Mouse (Mus musculus) hindbrain, embryonic 13.5 days (tissue): ENCODE measurements around the gene Ptprk. TPM values are rescaled to one million over a fixed set of nuclear protein-coding genes. Genes with fewer than 3 reads are reported as not detected.

ENCODE experiments used
- ATAC-seq: fragments of 200-750 bp; cut with Nextera tagmentation; 2 replicates; pipeline ENCODE4 v1.8.0; 2017; ENCODE audit warnings: moderate TSS enrichment; ENCODE audit not compliant: low FRiP score
- H3K27ac ChIP-seq: fragments of 300-500 bp; sonication (generic); 2 replicates; pipeline ENCODE4 v1.5.1; 2015; ENCODE audit warnings: inconsistent platforms, mild to moderate bottlenecking, moderate library complexity
- H3K27me3 ChIP-seq: fragments of 300-500 bp; sonication (generic); 2 replicates; pipeline ENCODE4 v1.6.1; 2015; ENCODE audit warnings: mild to moderate bottlenecking, inconsistent platforms
- H3K36me3 ChIP-seq: fragments of 300-500 bp; sonication (generic); 2 replicates; pipeline ENCODE4 v1.6.1; 2015; ENCODE audit warnings: mild to moderate bottlenecking, inconsistent platforms
- H3K4me1 ChIP-seq: fragments of 300-500 bp; sonication (generic); replicated peaks from 2 replicates; pipeline ENCODE4 v1.6.1; 2015; ENCODE audit warnings: inconsistent platforms
- H3K4me2 ChIP-seq: fragments of 300-500 bp; sonication (generic); 2 replicates; pipeline ENCODE4 v1.6.1; 2015; ENCODE audit warnings: inconsistent platforms, mild to moderate bottlenecking, moderate library complexity
- H3K4me3 ChIP-seq: fragments of 300-500 bp; sonication (generic); 2 replicates; pipeline ENCODE4 v1.5.1; 2015; ENCODE audit warnings: mild to moderate bottlenecking, inconsistent platforms
- H3K9ac ChIP-seq: fragments of 300-500 bp; sonication (generic); 2 replicates; pipeline ENCODE4 v1.6.1; 2015; ENCODE audit warnings: mild to moderate bottlenecking, inconsistent platforms
- H3K9me3 ChIP-seq: fragments of 300-500 bp; sonication (generic); 2 replicates; pipeline ENCODE4 v1.6.1; 2016; ENCODE audit warnings: inconsistent platforms
- WGBS: fragments of 180-500 bp; shearing (Covaris S2); methylation state at CpG from one replicate; pipeline ENCODE4 v1.1.7; 2015; 5-methylcytosine and 5-hydroxymethylcytosine counted together
- polyA plus RNA-seq: library from polyadenylated mRNA; unstranded; fragments of >200 nt; fragmentation: Nextera tagmentation; extraction: Ambion mirVana; gene quantifications from 2 replicates; pipeline ENCODE4 v1.2.1, GENCODE M21; 2015

The Ptprk gene
- polyA plus RNA-seq, 1 experiment from 2014 or later = 31.3 TPM

DNA sequence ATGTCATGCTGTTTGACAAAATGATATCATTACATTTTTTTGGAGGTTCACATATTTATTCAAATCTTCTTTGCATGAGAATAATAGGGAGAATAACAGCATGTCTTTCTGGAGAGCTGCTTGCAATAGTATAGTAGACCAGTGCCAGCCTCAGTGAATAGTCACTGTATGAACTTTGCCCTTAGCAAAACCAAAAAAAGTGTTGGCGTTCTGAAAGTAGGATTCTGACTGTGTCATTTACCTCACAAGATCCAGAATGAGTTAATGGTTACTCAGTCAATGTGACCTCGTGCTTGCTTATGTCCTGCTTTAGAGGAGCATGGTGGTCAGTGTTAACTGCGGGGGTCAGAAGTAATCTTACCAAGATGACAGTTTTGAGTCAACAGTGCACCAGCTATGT lies 187.5 kb downstream of the Ptprk start:
- Histone ChIP-seq H3K4me2 (no peak overlapping the region), H3K36me3 (peaks cover 6% of the 10 kb centered on the region; the same call in 1 of the 2 replicates), H3K4me1 (no peaks in the 10 kb centered on the region), H3K9me3 (no peaks in the 10 kb centered on the region), H3K27me3 (no peaks in the 10 kb centered on the region), H3K4me3 (no peak overlapping the region), H3K9ac (no peak overlapping the region), H3K27ac (no peak overlapping the region)
- no peak for ATAC-seq
- 85% methylated on average over 3 of the region's 3 CpGs for WGBS

DNA sequence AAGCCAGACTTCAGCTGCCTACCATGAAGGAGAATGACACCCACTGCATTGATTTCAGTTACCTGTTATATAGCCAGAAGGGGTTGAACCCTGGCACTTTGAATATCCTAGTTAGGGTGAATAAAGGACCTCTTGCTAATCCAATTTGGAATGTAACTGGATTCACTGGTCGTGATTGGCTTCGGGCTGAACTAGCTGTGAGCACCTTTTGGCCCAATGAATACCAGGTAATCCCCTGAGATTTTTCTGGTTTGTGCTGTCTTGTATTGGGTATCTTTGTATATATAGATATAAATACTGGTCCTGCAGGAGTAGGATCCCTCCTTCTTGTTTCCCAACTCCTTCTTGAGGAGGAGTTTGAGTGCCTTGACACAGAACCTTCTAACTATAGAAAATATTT lies 188.9 kb downstream of the Ptprk start:
- Histone ChIP-seq H3K27me3 (no peaks in the 10 kb centered on the region), H3K9ac (no peak overlapping the region), H3K36me3 (peaks cover 6% of the 10 kb centered on the region; the same call in 1 of the 2 replicates), H3K4me1 (no peaks in the 10 kb centered on the region), H3K4me3 (no peak overlapping the region), H3K4me2 (no peak overlapping the region), H3K9me3 (no peaks in the 10 kb centered on the region), H3K27ac (no peak overlapping the region)
- WGBS = 93% methylated on average over 2 of the region's 2 CpGs
- no peak for ATAC-seq

DNA sequence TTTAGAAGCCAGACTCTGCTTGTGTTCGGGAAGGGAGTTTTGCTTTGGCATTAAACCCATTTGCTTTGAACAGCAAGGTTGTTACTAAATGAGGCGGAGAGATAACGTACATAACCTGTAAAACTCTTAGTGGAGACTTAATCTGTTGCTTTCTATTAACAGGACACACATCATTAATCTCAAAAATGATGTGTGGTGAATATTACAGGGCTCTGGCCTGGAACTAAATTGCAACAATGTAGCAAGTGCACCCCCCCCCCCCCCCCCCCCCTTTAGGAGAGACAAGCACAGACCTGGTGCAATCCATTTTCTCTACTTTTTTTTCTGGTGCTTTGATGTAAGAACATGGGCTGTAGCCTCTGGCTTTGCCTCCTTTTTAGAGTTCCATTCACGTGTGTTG lies 195.7 kb downstream of the Ptprk start:
- no peak overlapping the region for H3K27ac ChIP-seq
- H3K9ac ChIP-seq = no peak overlapping the region
- H3K27me3 ChIP-seq = no peaks in the 10 kb centered on the region
- peaks cover 6% of the 10 kb centered on the region; the same call in 1 of the 2 replicates for H3K36me3 ChIP-seq
- H3K4me3 ChIP-seq = no peak overlapping the region
- 77% methylated on average over 4 of the region's 4 CpGs for WGBS
- no peak overlapping the region for H3K4me2 ChIP-seq
- H3K9me3 ChIP-seq = no peaks in the 10 kb centered on the region
- no peak for ATAC-seq
- no peaks in the 10 kb centered on the region for H3K4me1 ChIP-seq

DNA sequence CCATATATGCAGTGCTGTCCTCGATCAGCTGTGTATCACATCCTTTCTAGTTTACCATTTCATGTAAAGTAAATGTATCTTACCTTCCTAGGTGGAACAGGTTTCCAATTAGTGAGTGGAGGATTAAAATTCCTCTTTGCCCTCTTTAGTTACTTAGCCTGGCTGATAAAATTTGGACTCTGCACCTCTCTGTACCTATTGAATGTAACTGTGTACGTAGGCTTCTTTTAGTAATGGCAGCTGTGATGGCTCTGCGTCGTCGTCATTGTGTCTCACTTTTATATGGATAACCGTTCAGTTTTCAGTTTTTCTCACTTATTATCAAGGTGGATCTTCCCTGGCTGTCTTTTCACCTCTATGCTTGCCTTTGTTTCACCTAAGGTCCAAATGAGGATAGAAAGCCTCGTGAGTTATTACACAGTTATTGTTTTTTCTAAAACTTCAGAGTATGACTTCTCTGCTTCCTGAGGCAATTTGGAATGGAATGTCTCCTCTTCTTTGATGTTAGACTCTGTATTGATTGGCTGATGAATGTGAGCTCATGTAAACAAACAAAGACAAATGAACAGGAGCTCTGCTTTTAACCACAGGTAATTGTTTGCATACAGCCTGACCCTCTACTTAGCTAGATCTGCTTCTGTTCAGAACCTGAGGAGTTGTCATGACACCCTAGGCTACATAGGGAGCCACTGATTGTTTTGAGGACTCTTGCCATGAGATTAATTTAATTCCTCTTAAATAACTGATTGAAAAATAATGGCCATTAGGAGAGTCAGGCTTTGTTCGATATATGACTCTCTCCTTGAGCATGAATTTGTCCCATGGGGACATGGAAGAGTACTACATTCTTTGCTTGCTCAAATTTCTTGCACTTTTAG lies 197.3 kb downstream of the Ptprk start:
- Histone ChIP-seq H3K9me3 (no peaks in the 10 kb centered on the region), H3K4me3 (no peak overlapping the region), H3K4me2 (no peak overlapping the region), H3K27ac (no peak overlapping the region), H3K36me3 (no peaks in the 10 kb centered on the region), H3K4me1 (no peaks in the 10 kb centered on the region), H3K27me3 (no peaks in the 10 kb centered on the region), H3K9ac (no peak overlapping the region)
- WGBS = 89% methylated on average over 8 of the region's 8 CpGs
- ATAC-seq = no peak

DNA sequence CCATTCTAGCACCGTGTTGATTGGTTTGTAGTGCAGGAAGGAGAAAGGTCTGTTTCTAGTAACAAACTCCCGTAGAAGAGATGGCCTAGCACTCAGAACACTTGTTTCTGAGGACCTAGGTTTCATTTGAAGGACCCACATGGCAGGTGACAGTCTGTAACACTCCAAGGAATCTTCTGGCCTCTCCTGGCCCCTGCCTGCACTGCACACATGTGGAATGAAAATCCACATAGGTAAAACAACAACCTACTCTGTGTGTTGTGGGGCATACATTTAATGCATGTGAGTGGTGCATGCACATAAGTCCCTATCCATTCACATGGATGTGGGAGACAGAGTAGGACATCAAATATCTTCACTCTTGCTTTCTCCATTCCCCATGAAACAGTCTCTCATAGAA lies 204.1 kb downstream of the Ptprk start:
- H3K27me3 ChIP-seq = no peaks in the 10 kb centered on the region
- 89% methylated on average over 2 of the region's 2 CpGs for WGBS
- no peaks in the 10 kb centered on the region for H3K36me3 ChIP-seq
- H3K4me3 ChIP-seq = no peak overlapping the region
- no peaks in the 10 kb centered on the region for H3K4me1 ChIP-seq
- no peak for ATAC-seq
- H3K27ac ChIP-seq = no peak overlapping the region
- no peaks in the 10 kb centered on the region for H3K9me3 ChIP-seq
- no peak overlapping the region for H3K4me2 ChIP-seq
- H3K9ac ChIP-seq = no peak overlapping the region

- no peak overlapping the region for H3K9ac ChIP-seq
- no peaks in the 10 kb centered on the region for H3K27me3 ChIP-seq
- H3K36me3 ChIP-seq = no peaks in the 10 kb centered on the region
- no peaks in the 10 kb centered on the region for H3K4me1 ChIP-seq
- 33% methylated on average over 1 of the region's 1 CpGs for WGBS
- H3K4me2 ChIP-seq = no peak overlapping the region
- H3K9me3 ChIP-seq = no peaks in the 10 kb centered on the region
- no peak for ATAC-seq
- H3K4me3 ChIP-seq = no peak overlapping the region
- H3K27ac ChIP-seq = no peak overlapping the region
Measured at GRCm38 (mm10) chr10:28297531-28297930, 222.9 kb downstream of the Ptprk start.

DNA sequence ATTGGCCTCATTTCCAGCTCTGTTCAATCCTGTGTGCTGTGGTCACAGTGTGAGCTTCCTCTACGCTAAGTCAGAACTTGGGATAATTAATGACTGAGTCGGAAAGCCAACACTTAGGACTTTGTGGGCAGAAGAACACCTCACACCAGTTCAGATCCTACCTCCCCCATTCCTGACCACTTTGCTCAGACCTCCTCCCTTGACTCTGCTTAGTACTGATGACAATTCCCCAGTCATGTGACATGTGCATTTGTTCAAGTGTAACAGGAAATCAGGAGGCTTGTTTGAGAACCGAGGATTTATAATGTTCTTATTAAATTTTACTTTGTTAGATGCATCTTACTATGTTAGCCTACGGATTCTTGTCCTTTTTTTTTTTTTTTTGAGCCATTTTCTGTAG lies 224.6 kb downstream of the Ptprk start:
- Histone ChIP-seq H3K36me3 (no peaks in the 10 kb centered on the region), H3K27me3 (no peaks in the 10 kb centered on the region), H3K4me2 (no peak overlapping the region), H3K4me1 (no peaks in the 10 kb centered on the region), H3K4me3 (no peak overlapping the region), H3K9me3 (no peaks in the 10 kb centered on the region), H3K27ac (no peak overlapping the region), H3K9ac (no peak overlapping the region)
- WGBS = 82% methylated on average over 4 of the region's 4 CpGs
- no peak for ATAC-seq

- Histone ChIP-seq H3K27ac (no peak overlapping the region), H3K4me2 (no peak overlapping the region), H3K9ac (no peak overlapping the region), H3K36me3 (no peaks in the 10 kb centered on the region), H3K4me3 (no peak overlapping the region), H3K9me3 (no peaks in the 10 kb centered on the region), H3K4me1 (no peaks in the 10 kb centered on the region), H3K27me3 (no peaks in the 10 kb centered on the region)
- ATAC-seq = no peak
Measured at GRCm38 (mm10) chr10:28303856-28304255, 229.2 kb downstream of the Ptprk start.

DNA sequence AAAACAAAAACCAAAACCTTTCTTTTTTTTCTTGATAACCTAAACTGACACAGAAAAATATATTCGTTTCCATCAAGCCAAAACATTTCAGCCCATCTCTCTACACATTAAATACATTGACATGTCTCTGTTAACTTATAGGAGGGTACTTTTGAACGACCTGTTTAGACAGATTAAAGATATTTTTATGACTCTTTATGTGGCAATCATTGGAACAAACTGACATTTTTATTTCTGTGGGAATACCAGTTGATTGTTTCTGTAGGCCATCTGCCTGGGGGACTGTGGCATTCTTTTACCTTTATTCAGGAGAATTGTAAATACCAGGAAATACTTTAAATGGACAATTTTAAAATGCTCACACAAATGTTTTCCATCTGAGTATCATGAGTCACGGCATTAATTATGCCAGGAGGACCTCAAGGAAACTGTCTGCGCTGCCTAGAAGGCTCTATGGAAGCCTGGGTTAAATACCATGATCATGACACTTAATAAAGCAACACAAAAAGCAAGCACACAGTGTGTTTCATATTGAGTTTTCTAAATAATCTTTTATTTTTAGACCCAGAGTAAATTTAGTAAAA lies 229.8 kb downstream of the Ptprk start:
- no peak overlapping the region for H3K27ac ChIP-seq
- no peak overlapping the region for H3K4me2 ChIP-seq
- no peak overlapping the region for H3K9ac ChIP-seq
- no peaks in the 10 kb centered on the region for H3K9me3 ChIP-seq
- H3K27me3 ChIP-seq = no peaks in the 10 kb centered on the region
- H3K4me3 ChIP-seq = no peak overlapping the region
- H3K4me1 ChIP-seq = no peaks in the 10 kb centered on the region
- no peaks in the 10 kb centered on the region for H3K36me3 ChIP-seq
- 86% methylated on average over 4 of the region's 4 CpGs for WGBS
- no peak for ATAC-seq

DNA sequence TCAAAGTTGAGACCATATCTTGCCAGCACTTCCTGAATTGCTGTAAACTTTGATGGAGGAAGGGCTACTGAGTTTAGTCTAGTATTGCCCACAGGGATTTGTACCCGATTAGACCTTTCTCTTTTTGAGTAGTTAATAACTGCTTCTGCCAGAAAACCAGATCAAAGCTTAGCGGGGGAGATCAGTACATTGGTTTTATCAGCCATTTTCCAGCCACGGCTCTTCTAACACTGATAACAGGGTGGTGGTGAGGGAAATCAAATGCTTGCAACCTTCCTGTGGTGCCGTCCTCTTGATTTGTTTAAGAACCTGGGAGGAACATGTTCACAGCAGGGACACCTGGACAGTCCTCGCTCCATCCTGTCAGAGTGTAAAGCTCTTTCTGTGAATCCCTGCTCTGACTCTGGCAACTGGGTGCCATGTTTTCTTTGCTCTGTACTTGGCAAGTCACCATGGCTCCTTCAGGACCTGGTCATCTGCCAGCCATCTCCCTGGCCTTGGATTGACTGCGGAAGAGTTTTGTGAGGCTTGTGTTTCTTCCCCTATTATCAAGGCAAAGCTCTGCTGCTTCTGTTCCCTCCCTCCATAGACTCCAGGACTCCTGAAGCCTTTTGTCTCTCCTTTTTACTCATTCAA lies 231.9 kb downstream of the Ptprk start:
- no peaks in the 10 kb centered on the region for H3K27me3 ChIP-seq
- H3K36me3 ChIP-seq = no peaks in the 10 kb centered on the region
- ATAC-seq = no peak
- H3K4me3 ChIP-seq = no peak overlapping the region
- no peak overlapping the region for H3K4me2 ChIP-seq
- H3K9me3 ChIP-seq = no peaks in the 10 kb centered on the region
- no peaks in the 10 kb centered on the region for H3K4me1 ChIP-seq
- H3K27ac ChIP-seq = no peak overlapping the region
- WGBS = 64% methylated on average over 6 of the region's 6 CpGs
- H3K9ac ChIP-seq = no peak overlapping the region

- Histone ChIP-seq H3K36me3 (no peaks in the 10 kb centered on the region), H3K27me3 (no peaks in the 10 kb centered on the region), H3K4me3 (no peak overlapping the region), H3K9ac (no peak overlapping the region), H3K9me3 (no peaks in the 10 kb centered on the region), H3K27ac (no peak overlapping the region), H3K4me1 (no peaks in the 10 kb centered on the region), H3K4me2 (no peak overlapping the region)
- no peak for ATAC-seq
- WGBS = 75% methylated on average over 1 of the region's 1 CpGs
Measured at GRCm38 (mm10) chr10:28311369-28311768, 236.7 kb downstream of the Ptprk start.

GRCm38 (mm10) chr10:28322995-28323394 lies 248.4 kb downstream of the Ptprk start:
- H3K4me1 ChIP-seq = no peaks in the 10 kb centered on the region
- ATAC-seq = no peak
- WGBS = 87% methylated on average over 2 of the region's 2 CpGs
- H3K9me3 ChIP-seq = no peaks in the 10 kb centered on the region
- no peak overlapping the region for H3K27ac ChIP-seq
- H3K36me3 ChIP-seq = no peaks in the 10 kb centered on the region
- no peak overlapping the region for H3K4me3 ChIP-seq
- no peak overlapping the region for H3K9ac ChIP-seq
- no peak overlapping the region for H3K4me2 ChIP-seq
- H3K27me3 ChIP-seq = no peaks in the 10 kb centered on the region
